Mouse (Mus musculus) heart, adult 2 months (tissue): Measurements from ENCODE around the gene Pde8b. TPM values are rescaled to one million over a fixed set of nuclear protein-coding genes. Genes with fewer than 3 reads are reported as not detected.

ENCODE experiments used
- DNase-seq, 2 experiments: peaks; one replicate each; pipeline ENCODE4 v3.0.0; 2021
- H3K27ac ChIP-seq: fragments of 200-600 bp; 2 replicates; pipeline ENCODE4 v1.8.1; 2022
- H3K27me3 ChIP-seq: fragments of 200-500 bp; 2 replicates; pipeline ENCODE4 v1.6.1; 2012; ENCODE audit warnings: mild to moderate bottlenecking, low read length, inconsistent platforms, mixed read lengths; ENCODE audit not compliant: control insufficient read depth, insufficient read depth
- H3K36me3 ChIP-seq: fragments of 200-500 bp; 2 replicates; pipeline ENCODE4 v1.6.1; 2012; ENCODE audit warnings: low read length, inconsistent platforms; ENCODE audit not compliant: control insufficient read depth, insufficient read depth
- H3K4me1 ChIP-seq: fragments of 200-500 bp; 2 replicates; pipeline ENCODE4 v1.6.1; 2011; ENCODE audit warnings: low read length; ENCODE audit not compliant: control insufficient read depth, insufficient read depth
- H3K4me3 ChIP-seq: fragments of 200-600 bp; 2 replicates; pipeline ENCODE4 v1.8.1; 2022
- H3K79me2 ChIP-seq: fragments of 200-500 bp; replicated peaks from 2 replicates; pipeline ENCODE4 v1.6.1; 2012; ENCODE audit warnings: mild to moderate bottlenecking, inconsistent platforms, low read length, moderate library complexity, mixed read lengths; ENCODE audit not compliant: control insufficient read depth, insufficient read depth
- H3K9ac ChIP-seq: fragments of 200-500 bp; 2 replicates; pipeline ENCODE4 v1.6.1; 2012; ENCODE audit warnings: low read depth, mild to moderate bottlenecking, control low read depth, inconsistent platforms, low read length, mixed read lengths
- CTCF ChIP-seq: fragments of 200-600 bp; IDR thresholded peaks from 2 replicates; pipeline ENCODE4 v1.8.1; 2022; ENCODE audit warnings: antibody characterized with exemption, mild to moderate bottlenecking, moderate library complexity
- EP300 ChIP-seq: fragments of 200-500 bp; IDR thresholded peaks from 2 replicates; pipeline ENCODE4 v1.6.1; 2011; ENCODE audit warnings: low read depth, low read length, control low read depth; ENCODE audit not compliant: insufficient read depth
- POLR2A ChIP-seq: fragments of 200-500 bp; IDR thresholded peaks from 2 replicates; pipeline ENCODE4 v1.6.1; 2011; ENCODE audit warnings: mild to moderate bottlenecking, low read depth, low read length, control low read depth; ENCODE audit not compliant: insufficient read depth
- WGBS: fragments of 180-500 bp; shearing (Covaris S2); methylation state at CpG from one replicate; pipeline ENCODE4 v1.1.7; 2018; 5-methylcytosine and 5-hydroxymethylcytosine counted together
- intact Hi-C: fragments of 180-260 bp; cut with DNase I; formaldehyde crosslinking; loops from one replicate; pipeline ENCODE4 v1.15.1; 2025
- polyA plus RNA-seq: library from polyadenylated mRNA; depleted of rRNA; stranded (reverse); fragments of >200 nt; gene quantifications from 2 replicates; pipeline ENCODE4 v1.2.3, GENCODE M21; 2012
- total RNA-seq, 2 experiments: library from RNA; stranded (reverse); gene quantifications; 2 replicates each; pipeline ENCODE4 v1.2.3; 2021

The Pde8b gene
- total and polyA plus RNA-seq, 3 experiments: 1.7 to 5.0 (median 2.6) TPM

DNA sequence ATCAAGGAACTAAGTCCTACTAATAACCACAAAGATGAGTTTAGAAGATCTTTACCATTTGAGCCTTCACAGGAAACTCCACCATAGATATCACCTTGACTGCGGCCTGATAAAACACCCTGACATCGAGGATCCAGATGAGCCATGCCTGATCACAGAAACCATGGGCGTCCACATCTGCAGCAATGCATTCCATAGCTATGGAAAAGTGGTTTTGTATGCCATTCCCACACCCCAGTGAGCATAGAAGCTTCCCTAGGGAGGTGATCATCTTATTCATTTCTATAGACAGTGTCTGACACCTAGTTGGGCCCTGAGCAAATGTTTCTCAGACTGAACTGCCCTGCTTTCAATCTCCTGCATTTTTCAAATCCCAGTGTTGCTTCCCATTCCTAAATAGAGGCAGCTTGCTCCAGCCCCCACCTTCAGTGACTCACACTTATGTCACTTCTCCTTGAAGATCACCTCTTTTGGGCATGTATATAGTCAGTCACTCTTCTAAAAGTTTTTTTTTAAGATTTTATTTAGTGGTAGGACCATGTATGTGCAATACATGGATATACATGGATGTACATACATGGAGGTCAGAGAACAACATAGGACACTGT, 47.9 kb downstream of the Pde8b start:
- H3K4me3 ChIP-seq: no peak overlapping the region
- no peaks in the 10 kb centered on the region for H3K4me1 ChIP-seq
- no peaks in the 10 kb centered on the region for H3K79me2 ChIP-seq
- no peaks in the 10 kb centered on the region for H3K27me3 ChIP-seq
- H3K27ac ChIP-seq: no peak overlapping the region
- intact Hi-C loops: no loop called here
- no peak overlapping the region for H3K9ac ChIP-seq
- 69% methylated on average over 3 of the region's 3 CpGs for WGBS
- H3K36me3 ChIP-seq: no peaks in the 10 kb centered on the region
- no peak for TF ChIP-seq EP300
- no peak for TF ChIP-seq POLR2A
- no peak for TF ChIP-seq CTCF
- DNase-seq: no peak

DNA sequence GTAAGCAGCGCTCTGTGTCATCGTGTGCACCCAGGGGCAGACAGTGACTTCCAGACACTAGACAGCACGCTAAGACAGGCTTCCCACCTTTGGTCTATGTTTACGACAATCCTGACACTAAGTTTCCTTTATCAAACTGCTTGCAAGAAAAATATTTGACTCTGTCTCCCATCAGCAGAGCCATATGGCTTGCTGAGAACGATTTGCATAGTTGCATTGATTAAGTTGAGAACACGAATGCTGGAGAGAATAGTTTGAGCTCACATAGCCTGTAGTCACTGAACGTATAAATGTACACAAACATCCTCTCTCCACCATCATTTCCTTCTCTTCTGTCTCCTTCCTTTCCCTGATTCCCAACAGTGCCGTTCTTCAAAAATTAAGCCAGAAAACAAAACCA, 49.3 kb downstream of the Pde8b start:
- intact Hi-C loops: no loop called here
- H3K4me1 ChIP-seq: peaks cover 3% of the 10 kb centered on the region; the same call in 1 of the 2 replicates
- no peak overlapping the region for H3K9ac ChIP-seq
- no peaks in the 10 kb centered on the region for H3K79me2 ChIP-seq
- no peak overlapping the region for H3K27ac ChIP-seq
- no peak overlapping the region for H3K4me3 ChIP-seq
- 70% methylated on average over 8 of the region's 8 CpGs for WGBS
- H3K27me3 ChIP-seq: no peaks in the 10 kb centered on the region
- DNase-seq: no peak
- H3K36me3 ChIP-seq: no peaks in the 10 kb centered on the region
- TF ChIP-seq CTCF (no peak), POLR2A (no peak), EP300 (no peak)

DNA sequence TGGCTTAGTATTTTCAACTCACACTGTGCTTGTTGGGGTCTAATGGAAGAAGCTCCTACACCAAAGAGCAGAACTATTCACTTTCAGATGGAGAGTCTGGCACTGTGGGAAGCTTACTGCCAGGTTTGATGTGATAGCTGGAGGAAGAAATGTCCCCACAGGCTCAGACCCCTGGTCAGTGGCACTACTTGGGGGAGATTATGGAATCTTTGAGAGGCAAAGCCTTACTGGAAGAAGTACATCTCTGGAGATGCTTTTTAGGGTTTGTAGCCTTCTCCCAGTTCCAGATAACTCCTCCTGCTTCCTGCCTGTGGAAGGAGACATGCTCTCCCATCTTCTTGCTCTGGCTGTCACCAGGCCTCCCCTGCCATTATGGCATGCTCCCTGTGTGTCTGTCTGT, 50.1 kb downstream of the Pde8b start:
- intact Hi-C loops: no loop called here
- Histone ChIP-seq H3K4me1 (peaks cover 3% of the 10 kb centered on the region; the same call in 1 of the 2 replicates), H3K79me2 (no peaks in the 10 kb centered on the region), H3K4me3 (no peak overlapping the region), H3K9ac (no peak overlapping the region), H3K36me3 (no peaks in the 10 kb centered on the region), H3K27me3 (no peaks in the 10 kb centered on the region), H3K27ac (no peak overlapping the region)
- no peak for DNase-seq
- TF ChIP-seq EP300: no peak

DNA sequence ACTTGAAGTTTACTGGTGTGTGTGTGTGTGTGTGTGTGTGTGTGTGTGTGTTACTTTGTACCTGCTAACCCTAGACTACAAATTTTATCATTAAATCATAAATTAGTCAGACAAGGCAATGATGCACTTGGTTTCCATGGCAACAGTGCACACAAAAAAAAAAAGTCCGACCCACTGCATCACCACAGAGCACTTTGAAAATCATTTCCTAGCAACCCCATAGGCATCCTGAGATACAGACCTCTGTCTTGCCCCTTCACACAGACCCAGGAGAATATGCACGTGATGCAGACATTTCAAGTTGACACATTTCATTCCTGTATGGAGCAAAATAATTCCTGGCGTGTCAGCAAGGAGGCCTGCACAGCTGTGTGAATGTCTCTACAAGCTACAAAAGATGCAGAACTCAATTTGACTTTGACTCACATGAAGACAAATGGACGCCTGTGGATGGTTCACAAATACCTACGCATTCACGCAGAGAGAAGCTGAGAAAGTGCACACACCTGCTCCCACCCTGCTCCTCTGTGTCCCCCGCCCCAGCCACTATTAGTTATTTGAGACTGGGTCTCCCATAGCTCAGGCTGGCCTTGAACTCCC, 53.9 kb downstream of the Pde8b start:
- peaks cover 3% of the 10 kb centered on the region; the same call in 1 of the 2 replicates for H3K4me1 ChIP-seq
- no peak overlapping the region for H3K27ac ChIP-seq
- H3K9ac ChIP-seq: no peak overlapping the region
- 75% methylated on average over 7 of the region's 7 CpGs for WGBS
- H3K4me3 ChIP-seq: no peak overlapping the region
- TF ChIP-seq EP300 (no peak), POLR2A (no peak), CTCF (no peak)
- intact Hi-C loops: no loop called here
- H3K27me3 ChIP-seq: no peaks in the 10 kb centered on the region
- no peak for DNase-seq
- no peaks in the 10 kb centered on the region for H3K36me3 ChIP-seq
- H3K79me2 ChIP-seq: no peaks in the 10 kb centered on the region

DNA sequence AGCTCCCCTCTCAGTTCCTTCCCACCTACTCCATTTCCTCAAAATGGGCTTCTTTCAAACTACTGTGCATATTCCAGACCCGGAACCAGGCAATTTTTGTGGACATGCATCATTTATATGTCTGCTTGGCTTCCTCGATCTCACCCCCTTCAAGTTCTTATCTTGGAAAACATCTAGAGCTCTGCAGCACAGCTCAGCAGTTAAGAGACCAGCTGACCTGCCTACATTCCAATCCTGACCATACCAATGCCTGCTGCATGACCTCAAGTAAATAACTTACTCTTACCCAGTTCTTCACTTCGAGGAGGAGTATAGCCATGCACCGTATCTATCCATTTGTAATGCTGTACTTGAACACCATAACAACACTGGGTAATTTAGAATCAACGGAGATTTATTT, 58.2 kb downstream of the Pde8b start:
- intact Hi-C loops: no loop called here
- H3K79me2 ChIP-seq: no peaks in the 10 kb centered on the region
- H3K36me3 ChIP-seq: no peaks in the 10 kb centered on the region
- H3K27me3 ChIP-seq: no peaks in the 10 kb centered on the region
- no peak overlapping the region for H3K27ac ChIP-seq
- no peak for DNase-seq
- H3K4me3 ChIP-seq: no peak overlapping the region
- H3K9ac ChIP-seq: no peak overlapping the region
- TF ChIP-seq CTCF (no peak), POLR2A (no peak), EP300 (no peak)
- 83% methylated on average over 5 of the region's 5 CpGs for WGBS
- peaks cover 1% of the 10 kb centered on the region; the same call in 1 of the 2 replicates for H3K4me1 ChIP-seq

DNA sequence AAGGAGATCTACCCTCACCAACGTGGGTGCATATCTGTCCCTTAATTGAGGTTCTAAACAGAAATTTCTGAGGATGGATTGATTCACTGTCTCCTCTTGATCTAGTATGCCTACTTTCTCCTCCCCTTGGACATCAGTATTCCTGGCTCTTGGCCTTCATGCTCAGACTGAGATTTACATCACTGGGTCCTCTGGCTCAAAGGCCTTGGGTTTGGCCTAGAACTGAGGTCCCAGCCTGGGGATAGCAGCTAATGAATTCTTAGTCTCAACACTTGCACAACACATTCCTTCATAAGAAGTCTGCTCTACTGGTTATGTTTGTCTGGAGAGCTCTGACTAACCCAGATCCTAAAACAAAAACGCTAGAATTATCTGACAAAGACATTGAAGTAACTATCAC, 61.0 kb downstream of the Pde8b start:
- intact Hi-C loops: no loop called here
- Histone ChIP-seq H3K9ac (no peak overlapping the region), H3K27ac (no peak overlapping the region), H3K36me3 (no peaks in the 10 kb centered on the region), H3K4me1 (no peaks in the 10 kb centered on the region), H3K27me3 (no peaks in the 10 kb centered on the region), H3K79me2 (no peaks in the 10 kb centered on the region), H3K4me3 (no peak overlapping the region)
- TF ChIP-seq CTCF (no peak), POLR2A (no peak), EP300 (no peak)
- WGBS: 72% methylated on average over 2 of the region's 2 CpGs
- DNase-seq: no peak
